10 mouse cellular contexts compared by ENCODE assay signal in genomic region chr7:6777107-6777506, GRCm38 (mm10). TPM values are rescaled to one million over a fixed set of nuclear protein-coding genes. Genes with fewer than 3 reads are reported as not detected.
DNase-seq lines count a peak whose midpoint lies in the region; ATAC-seq lines count a peak whose summit lies in the region.
"Had no signal": no experiment of that assay in that cellular context is flagged by ENCODE, and none has a peak within 500 bp of the region (broad histone marks: within the 10 kb centered on the region; RNA-seq: fewer than 3 reads in every experiment).

No protein-coding gene starts in this region.

- H3K27ac ChIP-seq in neural tube, embryonic 13.5 days (replicated peaks): 0 out of 2 replicates have a peak overlapping the region, but pooled peaks have one; percentile 13
- peak overlapping the region; percentile 56 for H3K27ac ChIP-seq in liver, embryonic 11.5 days (ENCODE audit: low read depth, low read length)
- peak overlapping the region; percentile 77 for H3K27ac ChIP-seq in stomach, embryonic 15.5 days

- no peaks in the 10 kb centered on the region for H3K36me3 ChIP-seq in neural tube, embryonic 13.5 days
- no peaks in the 10 kb centered on the region for H3K36me3 ChIP-seq in liver, embryonic 11.5 days (ENCODE audit: control insufficient read depth, insufficient read depth, low read length)
- H3K36me3 ChIP-seq in stomach, embryonic 15.5 days: no peaks in the 10 kb centered on the region

- no peak overlapping the region for H3K4me2 ChIP-seq in neural tube, embryonic 13.5 days
- no peak overlapping the region for H3K4me2 ChIP-seq in liver, embryonic 11.5 days
- H3K4me2 ChIP-seq in stomach, embryonic 15.5 days: no peak overlapping the region

- H3K9me3 ChIP-seq in neural tube, embryonic 13.5 days: no peaks in the 10 kb centered on the region
- no peaks in the 10 kb centered on the region for H3K9me3 ChIP-seq in liver, embryonic 11.5 days (ENCODE audit: control insufficient read depth, low read length)
- no peaks in the 10 kb centered on the region for H3K9me3 ChIP-seq in stomach, embryonic 15.5 days

- H3K4me1 ChIP-seq in neural tube, embryonic 13.5 days (replicated peaks): peaks cover 24% of the 10 kb centered on the region
- H3K4me1 ChIP-seq in liver, embryonic 11.5 days (replicated peaks; ENCODE audit: control insufficient read depth, insufficient read depth, low read length): peaks cover 7% of the 10 kb centered on the region
- peaks cover 30% of the 10 kb centered on the region; the same call in 1 of the 2 replicates for H3K4me1 ChIP-seq in stomach, embryonic 15.5 days
- H3K4me1 ChIP-seq: megakaryocyte, embryonic 14.5 days had no signal

- no peaks in the 10 kb centered on the region for H3K27me3 ChIP-seq in neural tube, embryonic 13.5 days
- no peaks in the 10 kb centered on the region for H3K27me3 ChIP-seq in liver, embryonic 11.5 days (replicated peaks; ENCODE audit: control insufficient read depth, insufficient read depth, low read length)
- no peaks in the 10 kb centered on the region for H3K27me3 ChIP-seq in stomach, embryonic 15.5 days (replicated peaks)
- H3K27me3 ChIP-seq: megakaryocyte, embryonic 14.5 days had no signal

- peak; percentile 72 to 73 for DNase-seq in cerebellum, postnatal 14 days
- DNase-seq in cerebellum, adult 11-12 months: no peak
- DNase-seq in neural tube, embryonic 10.5 days (ENCODE audit: extremely low spot score, low spot score): no peak
- DNase-seq in liver, embryonic 11.5 days (ENCODE audit: low spot score): no peak
- no peak for DNase-seq in layer of hippocampus, adult 18-20 months (ENCODE audit: low spot score in 2 of 2)
- no peak for DNase-seq in embryo, embryonic 10.5 days (ENCODE audit: low spot score)

- no peak overlapping the region for H3K9ac ChIP-seq in neural tube, embryonic 13.5 days
- no peak overlapping the region for H3K9ac ChIP-seq in liver, embryonic 11.5 days (ENCODE audit: low read depth, low read length)
- H3K9ac ChIP-seq in stomach, embryonic 15.5 days: no peak overlapping the region

- no peak overlapping the region for H3K4me3 ChIP-seq in neural tube, embryonic 13.5 days
- no peak overlapping the region for H3K4me3 ChIP-seq in liver, embryonic 11.5 days (ENCODE audit: low read depth, low read length)
- no peak overlapping the region for H3K4me3 ChIP-seq in stomach, embryonic 15.5 days (replicated peaks)
- H3K4me3 ChIP-seq: megakaryocyte, embryonic 14.5 days had no signal

- no peak for ATAC-seq in neural tube, embryonic 13.5 days (ENCODE audit: low read depth)
- ATAC-seq in liver, embryonic 11.5 days (replicated peaks; ENCODE audit: low FRiP score): peak; percentile 43; the same call in 1 of the 2 replicates
- peak; percentile 35; the same call in 1 of the 2 replicates for ATAC-seq in stomach, embryonic 15.5 days (ENCODE audit: insufficient read depth, low FRiP score, low read depth)

- WGBS in neural tube, embryonic 13.5 days: 69% methylated on average over 2 of the region's 2 CpGs
- 40% methylated on average over 2 of the region's 2 CpGs for WGBS in liver, embryonic 11.5 days
- WGBS in stomach, embryonic 15.5 days: 22% methylated on average over 2 of the region's 2 CpGs

RNA-seq across cellular contexts. Expression of gene Usp29, which starts 46.7 kb away (rescaled TPM):
- polyA plus RNA-seq in neural tube, embryonic 13.5 days (2015; fragmentation: Nextera tagmentation; extraction: Ambion mirVana): 19.1 and 20.6 TPM in 2 replicates
- polyA plus RNA-seq in liver, embryonic 11.5 days (2014; fragmentation: Nextera tagmentation; extraction: Ambion mirVana): 9.9 and 10.4 TPM in 2 replicates
- 5.7 and 6.2 TPM in 2 replicates for polyA plus RNA-seq in stomach, embryonic 15.5 days (2015; fragmentation: Nextera tagmentation; extraction: Ambion mirVana)
- total RNA-seq in layer of hippocampus, adult 18-20 months (2021): 10 to 100 TPM; 27.4 to 31.6 TPM
- total RNA-seq: granulocyte monocyte progenitor cell, adult 5-6 weeks had no signal

RNA-seq across cellular contexts. Expression of gene Peg3, which starts 46.9 kb away (rescaled TPM):
- polyA plus RNA-seq in neural tube, embryonic 13.5 days (2015; fragmentation: Nextera tagmentation; extraction: Ambion mirVana): 65.2 and 87.1 TPM in 2 replicates
- 181 and 193 TPM in 2 replicates for polyA plus RNA-seq in liver, embryonic 11.5 days (2014; fragmentation: Nextera tagmentation; extraction: Ambion mirVana)
- polyA plus RNA-seq in stomach, embryonic 15.5 days (2015; fragmentation: Nextera tagmentation; extraction: Ambion mirVana): 134 and 157 TPM in 2 replicates
- 100 to 1,000 TPM; 180 to 186 TPM for total RNA-seq in layer of hippocampus, adult 18-20 months (2021)

Comparison
In these comparisons a context has a peak if more than half of its experiments do, and no peak if none do; other contexts are left out.
1. DNase-seq: peak in cerebellum, postnatal 14 days (2 of 2); none in cerebellum, adult 11-12 months (single experiment), neural tube, embryonic 10.5 days (single experiment), liver, embryonic 11.5 days (single experiment), layer of hippocampus, adult 18-20 months (0 of 2) and embryo, embryonic 10.5 days (single experiment).
2. H3K27ac ChIP-seq: peak in every context shown above with its lines; median percentile 77 in stomach, embryonic 15.5 days; 56 in liver, embryonic 11.5 days; 13 in neural tube, embryonic 13.5 days.